Mouse (Mus musculus) kidney, postnatal 36 days (tissue): Measurements from ENCODE around the gene Drosha.
"Not testable (repeated sequence)": the region's sequence is repeated elsewhere in the genome, so short reads cannot be mapped to it uniquely, and the experiment has no call there.

ENCODE experiments used
- DNase-seq, 2 experiments: peaks; one replicate each; pipeline ENCODE4 v3.0.0; 2021 to 2022; ENCODE audit warnings: mixed read lengths in 2 of 2

The Drosha gene

DNA sequence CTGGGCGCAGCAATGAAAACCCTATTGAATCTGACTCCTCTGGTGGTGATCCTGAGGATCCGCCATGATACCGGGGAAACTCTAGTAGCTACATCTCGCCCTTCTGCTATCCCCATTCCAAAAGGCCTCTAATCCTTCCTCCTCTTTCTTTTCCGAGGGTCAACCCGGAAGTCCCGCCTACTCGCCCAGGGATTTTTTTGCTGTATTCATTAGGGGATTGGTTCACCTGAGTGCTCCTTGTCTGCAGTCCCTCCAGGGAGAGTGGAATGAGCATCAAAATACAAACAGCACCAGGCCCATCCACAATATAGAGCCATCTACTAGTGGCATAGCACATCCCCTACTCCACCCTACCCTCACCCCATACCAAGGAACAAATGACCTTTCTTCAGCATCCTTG is 62.6 kb downstream of the Drosha start:
- DNase-seq: no peak

DNA sequence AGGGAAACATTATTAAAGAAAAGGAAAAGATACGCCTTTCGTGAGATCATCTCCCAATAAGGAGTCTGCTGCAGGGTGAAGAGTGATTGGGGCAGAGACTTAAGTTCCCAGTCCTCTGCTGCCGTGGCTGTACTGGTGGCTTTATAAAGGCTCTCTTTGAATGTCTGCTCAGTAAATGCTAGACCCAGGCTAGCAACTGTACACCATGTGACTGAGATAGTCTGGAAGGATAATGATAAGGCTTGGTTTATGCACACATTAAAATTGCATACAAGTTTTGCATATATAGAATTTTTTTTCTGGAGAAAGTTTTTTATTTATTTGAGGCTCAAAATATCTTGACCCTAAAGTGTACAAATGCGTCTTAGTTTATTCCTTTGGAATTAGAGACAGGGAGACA is 63.7 kb downstream of the Drosha start:
- DNase-seq: no peak

DNA sequence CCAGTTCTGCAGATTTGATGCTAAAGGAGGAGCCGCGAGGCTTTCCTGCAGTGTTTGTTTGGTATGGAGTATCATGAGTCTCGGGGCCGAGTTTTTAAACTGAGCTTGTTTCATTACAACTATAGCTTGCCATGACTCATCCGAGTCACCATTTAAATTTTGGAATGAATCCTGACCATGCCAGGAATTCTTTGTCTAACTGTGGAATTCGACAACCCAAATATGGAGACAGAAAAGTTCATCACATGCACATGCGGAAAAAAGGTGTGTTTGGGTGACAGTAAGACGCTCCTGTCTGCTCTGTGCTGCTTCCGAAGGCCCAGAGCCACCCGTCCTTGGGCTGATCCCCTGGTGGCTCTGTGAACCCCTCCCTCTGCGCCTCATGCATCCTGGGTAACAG is 65.3 kb downstream of the Drosha start:
- no peak for DNase-seq

DNA sequence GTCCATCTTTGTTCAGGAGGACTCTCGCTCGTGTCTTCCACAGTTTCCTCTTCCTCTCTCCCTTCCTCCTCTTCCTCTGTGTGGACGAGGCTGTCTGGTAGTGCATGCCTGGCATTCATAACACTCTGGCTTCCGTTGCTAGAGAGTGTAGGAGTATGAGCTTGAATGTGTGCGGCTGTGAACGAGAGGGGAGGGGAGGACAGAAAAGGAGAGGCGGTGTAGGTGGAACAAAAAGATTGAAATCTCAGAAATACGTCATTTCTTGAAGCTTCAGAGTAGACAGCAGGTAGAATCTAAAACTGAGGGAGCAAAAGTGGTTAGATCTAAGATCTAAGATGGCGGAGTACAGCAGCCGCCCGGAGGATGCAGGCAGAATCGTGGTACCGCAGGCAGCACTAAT is 70.8 kb downstream of the Drosha start:
- no peak for DNase-seq

DNA sequence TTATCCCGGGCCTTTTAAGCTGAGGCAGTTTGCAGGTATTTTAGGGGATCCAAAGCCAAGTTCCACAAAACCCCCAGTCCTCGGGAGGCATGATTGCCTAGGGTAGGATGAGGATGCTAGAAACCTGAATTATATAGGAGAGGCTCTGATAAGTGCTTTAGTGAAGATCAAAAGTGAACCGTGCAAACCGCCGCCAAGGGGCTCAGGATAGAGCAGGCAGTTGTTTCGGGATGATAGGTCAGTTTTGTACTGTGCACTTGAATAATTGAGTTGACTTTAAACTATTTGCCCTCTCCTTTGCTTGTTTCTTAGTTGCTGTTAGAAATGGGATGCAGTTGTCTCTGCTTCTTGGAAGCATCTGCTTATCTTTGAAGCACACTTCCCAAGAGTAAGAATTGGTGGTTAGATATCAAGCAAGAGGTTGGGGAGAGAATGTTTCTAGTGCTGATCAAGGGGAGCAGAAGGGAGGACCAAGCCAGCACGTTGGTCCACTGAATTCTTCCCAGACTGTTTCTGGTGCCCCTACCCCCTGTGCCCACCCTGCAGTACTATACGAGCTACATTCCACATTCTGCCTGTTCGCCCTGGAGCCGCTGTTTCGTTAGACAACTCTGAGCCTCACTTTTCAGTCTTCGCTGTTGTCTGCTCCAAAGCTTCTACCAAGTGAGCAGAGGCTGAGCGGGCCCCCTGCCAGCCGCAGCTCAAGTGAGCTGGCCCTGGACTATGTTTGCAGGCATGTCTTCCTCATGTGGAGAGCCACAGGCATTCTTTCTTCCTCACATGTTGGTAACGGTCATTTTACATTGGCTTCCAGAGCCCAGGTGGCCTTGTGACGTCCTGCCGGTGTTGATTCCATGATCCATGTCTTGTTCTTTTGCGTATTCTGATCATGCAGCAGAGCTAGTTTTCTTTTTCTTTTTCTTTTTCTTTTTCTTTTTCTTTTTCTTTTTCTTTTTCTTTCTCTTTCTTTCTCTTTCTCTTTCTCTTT is 71.7 kb downstream of the Drosha start:
- no peak for DNase-seq

DNA sequence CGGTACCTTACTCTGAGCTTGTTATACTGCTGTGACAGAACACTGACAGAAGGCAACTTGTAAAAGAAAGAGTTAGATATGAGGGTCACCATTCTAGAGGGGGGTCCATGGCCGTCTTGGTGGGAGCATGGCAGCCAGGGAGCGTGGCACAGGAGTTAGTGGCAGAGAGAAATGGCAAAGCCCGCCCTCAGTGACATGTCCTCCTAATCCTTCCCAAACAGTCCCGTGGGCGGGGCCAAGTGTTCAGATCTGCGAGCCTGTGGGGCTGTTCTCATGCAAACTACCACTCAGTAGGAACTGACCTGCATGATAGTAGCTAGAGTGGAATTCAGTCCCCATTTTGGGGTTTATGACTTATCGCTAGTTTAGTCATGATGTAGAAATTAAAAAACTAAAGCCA is 73.2 kb downstream of the Drosha start:
- no peak for DNase-seq

DNA sequence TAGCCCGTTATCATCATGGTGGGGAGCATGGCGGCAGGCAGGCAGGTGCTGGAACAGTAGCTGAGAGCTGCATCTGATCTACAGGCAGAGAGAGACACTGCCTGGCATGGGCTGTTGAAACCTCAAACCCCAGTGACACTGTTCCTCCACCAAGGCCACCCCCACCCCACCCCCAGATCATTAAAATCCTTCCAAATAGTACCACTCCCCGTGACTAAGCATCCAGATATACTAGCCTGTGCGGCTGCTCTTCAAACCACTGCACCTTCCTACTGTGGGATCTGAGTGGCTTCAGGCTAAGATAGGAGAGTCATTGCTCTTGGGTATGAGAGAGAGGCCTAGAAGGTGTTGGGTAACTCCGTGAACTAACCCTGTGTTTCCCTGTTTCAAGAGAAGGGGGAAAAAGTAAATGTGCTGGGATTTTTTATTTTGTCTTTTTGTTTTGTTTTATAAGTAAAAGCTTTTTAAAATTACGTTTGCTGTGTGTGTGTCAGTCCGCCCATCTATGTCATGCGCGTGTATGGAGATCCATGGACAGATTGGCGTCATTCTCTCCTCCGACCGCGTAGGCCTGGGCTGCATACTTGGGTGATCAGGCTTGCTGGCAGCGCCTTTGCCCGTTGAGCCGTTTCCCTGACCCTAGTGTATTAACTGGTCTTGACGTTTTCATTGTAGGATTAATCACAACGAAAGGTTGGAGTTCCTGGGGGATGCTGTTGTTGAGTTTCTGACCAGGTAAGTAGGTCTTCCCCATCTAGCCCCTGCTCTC is 76.0 kb downstream of the Drosha start:
- DNase-seq: no peak

DNA sequence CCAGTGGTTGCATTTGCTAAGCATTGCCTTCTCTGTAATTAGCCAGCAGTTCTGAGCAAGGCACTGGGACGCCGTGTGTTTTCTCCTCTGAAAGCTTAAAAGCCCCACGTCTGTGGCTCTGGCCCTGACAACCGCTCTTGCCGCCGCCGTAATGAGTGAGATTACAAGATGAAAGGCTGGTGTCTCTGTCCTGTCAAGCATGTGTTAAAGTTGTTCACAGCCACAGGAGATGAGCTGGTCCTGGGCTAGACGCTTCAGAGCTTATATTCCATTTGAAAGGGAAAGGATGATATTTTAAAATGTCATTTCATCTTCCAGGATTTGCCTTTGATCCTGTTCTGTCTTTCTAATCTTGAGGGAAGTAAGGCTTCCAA is 76.6 kb downstream of the Drosha start:
- DNase-seq: no peak

DNA sequence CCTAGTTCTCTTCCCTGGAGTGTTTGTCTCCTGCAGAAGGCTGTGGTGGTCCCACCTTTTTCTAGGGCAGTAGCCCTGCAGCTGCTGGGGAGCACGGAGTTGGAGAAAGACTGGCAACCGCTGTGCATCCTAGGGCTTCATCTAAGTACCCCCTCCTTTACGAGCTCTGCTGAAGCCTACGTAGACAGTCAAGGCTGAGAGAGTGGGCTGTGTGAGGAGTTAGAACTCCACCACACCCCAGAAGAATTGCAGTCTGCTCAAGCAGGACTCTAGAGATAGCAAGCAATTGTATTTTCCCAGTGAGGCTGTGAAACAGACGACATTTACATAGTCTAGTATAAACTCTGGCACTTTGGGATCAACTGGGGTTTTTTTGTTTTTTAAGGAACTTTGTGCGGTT is 79.8 kb downstream of the Drosha start:
- DNase-seq: no peak

DNA sequence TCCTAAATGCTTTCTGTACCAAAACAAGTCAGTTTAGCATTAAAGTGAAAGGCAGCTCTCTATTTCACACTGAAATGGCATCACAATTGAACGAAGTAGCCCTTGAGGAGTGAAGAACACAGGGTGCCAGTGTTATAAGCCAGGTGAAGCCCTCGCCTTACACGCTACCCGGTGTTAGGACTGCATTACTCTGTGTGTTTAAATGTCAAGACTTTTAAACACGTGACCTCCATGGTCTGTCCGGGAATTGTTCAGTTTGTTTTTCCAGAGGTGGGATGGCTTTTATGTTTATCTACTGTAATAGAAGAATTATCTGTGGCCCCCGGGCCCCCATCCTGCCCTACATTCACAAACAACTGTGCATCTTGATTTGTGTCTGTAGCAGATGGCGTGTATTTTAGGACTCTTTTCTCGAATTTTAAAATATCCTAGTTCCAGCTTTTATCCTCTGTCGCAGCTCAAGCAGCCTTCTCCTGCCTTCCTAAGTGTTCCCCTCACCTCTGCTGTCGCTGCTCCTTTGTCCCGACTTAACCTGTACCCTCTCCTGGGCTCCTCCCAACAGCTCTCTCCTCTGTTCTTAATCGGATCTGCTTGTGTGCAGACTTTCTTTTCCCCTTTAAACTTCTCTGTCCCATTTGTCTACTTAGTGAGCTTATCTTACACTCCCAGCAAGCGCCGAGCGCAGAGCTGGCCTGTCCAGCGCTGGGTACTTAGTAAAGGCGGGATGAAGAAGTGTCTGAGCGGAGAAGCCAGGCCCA is 83.5 kb downstream of the Drosha start:
- no peak for DNase-seq

DNA sequence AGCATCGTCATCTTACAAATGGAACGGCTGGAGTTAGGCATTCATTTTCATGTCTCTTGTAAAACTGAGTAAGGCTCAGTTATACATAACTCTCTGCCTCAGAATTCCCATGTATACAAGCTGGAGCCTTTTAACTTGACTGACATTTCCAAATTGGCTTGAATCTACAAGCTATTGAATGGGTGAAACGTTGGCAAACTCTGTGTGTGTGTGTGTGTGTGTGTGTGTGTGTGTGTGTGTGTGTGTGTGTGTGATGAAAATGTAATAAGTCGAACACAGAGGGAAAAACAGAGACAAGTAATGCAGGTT is 84.1 kb downstream of the Drosha start:
- no peak for DNase-seq

DNA sequence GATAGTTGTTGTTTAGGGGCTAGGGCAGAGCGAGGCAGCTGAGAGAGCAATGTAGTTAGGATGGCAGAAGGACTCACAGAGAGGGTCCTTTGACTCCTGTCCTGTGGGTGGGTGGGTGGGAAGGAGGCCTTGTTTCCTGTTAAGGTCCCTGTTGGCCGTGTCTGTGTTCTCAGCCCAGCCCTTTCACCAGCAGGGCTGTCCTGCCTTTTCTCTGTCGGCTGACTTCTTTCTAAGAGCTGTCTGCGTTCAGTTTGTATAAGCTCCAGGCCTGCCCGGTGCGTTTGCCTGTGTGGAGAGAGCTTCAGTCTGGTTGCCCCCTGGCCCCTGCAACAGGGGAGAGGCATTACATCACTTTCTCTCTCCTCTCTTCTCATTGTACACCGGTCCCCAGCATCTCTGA is 84.6 kb downstream of the Drosha start:
- no peak for DNase-seq

DNA sequence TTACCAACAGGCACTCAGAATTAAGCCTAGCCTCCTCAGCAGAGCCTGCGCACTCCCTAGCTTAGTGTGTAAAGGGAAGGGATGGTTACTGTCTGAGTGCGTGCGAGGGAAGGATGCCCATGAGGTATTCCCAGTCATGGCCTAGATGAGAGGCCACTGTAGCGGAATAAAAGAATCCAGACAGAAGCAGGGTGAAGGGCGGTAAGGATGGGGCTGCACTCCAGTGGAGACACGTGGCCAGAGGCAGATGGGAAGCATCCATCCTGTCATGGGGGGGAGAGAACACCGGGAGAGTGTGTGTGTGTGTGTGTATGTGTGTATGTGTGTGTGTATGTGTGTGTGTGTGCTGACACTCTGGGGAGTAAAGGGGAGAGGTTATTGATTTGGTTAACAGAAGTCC is 86.5 kb downstream of the Drosha start:
- DNase-seq: no peak

DNA sequence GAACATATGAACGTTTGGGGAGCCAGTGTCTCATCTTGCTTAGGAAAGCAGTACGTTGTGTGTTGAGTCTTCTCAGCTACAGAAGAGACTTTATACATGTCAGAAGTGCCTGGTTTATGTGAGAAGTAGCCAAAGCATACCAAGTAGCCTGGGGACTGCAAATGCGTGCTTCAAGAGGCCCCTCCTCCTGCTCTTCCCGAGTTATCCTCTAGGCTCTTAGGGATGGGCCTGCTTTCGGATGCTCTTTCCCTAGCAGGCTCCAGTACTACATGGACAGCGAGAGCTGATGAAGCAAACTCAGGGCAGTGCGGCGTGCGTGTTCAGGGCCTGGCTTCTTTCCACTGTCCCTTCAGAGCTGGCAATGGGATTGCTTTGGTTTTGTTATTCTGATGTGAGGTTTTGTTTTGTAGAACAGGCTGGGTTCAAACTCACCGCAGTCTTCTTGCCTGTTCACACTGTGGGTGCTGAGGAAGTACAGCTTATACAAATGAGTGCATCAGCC is 91.8 kb downstream of the Drosha start:
- no peak for DNase-seq

DNA sequence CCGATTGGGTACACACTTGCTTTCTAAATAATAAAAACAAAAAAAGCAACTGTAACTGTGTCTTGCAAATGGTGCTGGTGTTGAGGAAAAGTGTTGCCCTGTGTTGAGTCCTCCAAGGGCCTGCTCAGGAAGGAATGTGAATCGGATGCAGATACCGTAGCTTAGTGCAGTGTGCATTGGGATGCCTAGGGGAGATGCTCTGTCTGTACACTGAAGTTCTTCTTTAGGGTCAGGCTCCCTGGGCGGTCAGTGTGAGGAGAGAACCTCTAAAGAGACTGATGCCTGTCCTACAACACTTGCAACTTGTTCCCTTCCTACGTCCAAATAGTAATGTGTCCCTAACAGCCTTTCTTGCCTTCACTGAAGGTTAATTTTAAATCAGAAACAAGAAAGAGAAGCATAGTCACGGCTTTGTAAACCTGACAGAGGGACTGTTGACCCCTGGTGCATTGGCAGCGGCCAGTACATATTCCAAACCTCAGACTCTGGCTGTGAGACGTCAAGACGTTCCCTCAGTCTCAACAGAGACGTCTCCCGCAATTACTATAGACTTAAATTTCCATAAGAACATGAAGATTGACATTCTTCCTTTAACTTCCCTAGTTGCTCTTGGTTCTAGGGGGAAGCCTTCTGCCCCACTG is 94.8 kb downstream of the Drosha start:
- peak; percentile 27 to 32 for DNase-seq

DNA sequence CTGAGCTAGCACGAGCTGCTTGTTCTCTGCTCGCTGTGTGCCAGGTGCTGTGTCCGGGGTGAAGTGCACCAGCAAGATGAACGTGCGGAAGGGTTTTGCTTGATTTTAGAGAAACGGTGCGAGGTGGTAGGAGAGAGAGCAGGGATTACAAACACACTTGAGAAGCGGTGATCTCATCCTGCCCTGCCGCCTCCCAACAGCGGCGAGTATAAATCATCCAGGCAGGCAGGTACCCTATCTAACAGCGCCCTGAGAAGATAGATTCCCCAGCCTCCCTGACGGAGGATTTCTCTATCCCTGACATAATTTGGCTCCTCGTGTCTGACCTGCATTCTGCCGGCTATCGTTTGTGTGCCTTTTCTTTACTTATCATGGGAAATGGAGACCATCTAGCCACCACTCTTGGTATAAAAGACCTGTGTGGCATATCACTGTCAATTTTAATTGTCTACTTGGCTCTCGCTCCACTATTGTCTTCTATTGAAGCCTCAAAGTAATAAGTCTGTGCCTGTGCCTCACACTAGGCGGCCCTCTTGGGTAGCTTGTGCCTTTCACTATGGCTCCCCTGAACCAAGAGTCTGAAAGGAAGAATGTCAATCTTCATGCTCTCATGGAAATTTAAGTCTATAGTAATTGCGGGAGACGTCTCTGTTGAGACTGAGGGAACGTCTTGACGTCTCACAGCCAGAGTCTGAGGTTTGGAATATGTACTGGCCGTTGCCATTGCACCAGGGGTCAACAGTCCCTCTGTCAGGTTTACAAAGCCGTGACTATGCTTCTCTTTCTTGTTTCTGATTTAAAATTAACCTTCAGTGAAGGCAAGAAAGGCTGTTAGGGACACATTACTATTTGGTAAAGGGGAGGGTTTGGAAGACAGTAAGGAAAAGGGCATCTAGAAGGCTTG is 95.6 kb downstream of the Drosha start:
- DNase-seq: peak; percentile 23 to 29

DNA sequence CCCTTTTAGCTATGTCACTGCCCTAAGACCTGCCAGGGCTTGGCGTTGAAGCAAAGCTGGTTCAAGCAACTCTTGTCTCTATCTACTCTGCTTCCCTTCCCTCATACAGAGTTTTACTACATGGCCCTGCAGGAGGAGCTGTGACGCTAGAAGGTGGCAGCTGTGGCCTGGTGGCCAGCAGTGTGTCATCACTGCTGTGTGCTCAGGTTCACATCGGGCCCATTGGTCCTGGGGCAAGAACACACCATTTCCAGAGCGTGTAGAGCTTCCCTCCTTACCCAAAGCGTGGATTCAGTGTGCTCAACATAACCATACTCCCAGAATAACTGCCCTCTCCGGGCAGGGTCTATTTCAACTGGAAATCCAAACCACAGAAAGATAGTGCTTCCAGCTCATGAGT is 97.3 kb downstream of the Drosha start:
- DNase-seq: no peak

DNA sequence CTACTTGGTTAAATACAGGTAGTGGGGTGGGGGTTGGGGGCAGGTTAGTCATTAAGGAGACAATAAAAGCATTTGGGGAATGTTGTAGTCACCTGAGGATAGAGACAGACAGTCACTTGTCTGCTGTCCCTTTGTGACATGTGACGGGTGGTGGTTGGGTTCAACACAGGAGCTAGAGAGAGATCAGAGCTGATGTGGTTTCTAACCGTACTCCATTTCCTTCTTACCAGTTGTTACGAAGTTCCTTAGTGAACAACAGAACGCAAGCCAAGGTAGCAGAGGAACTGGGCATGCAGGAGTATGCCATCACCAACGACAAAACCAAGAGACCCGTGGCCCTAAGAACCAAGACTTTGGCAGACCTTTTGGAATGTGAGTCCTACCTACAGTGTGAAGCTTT is 99.2 kb downstream of the Drosha start:
- DNase-seq: no peak

DNA sequence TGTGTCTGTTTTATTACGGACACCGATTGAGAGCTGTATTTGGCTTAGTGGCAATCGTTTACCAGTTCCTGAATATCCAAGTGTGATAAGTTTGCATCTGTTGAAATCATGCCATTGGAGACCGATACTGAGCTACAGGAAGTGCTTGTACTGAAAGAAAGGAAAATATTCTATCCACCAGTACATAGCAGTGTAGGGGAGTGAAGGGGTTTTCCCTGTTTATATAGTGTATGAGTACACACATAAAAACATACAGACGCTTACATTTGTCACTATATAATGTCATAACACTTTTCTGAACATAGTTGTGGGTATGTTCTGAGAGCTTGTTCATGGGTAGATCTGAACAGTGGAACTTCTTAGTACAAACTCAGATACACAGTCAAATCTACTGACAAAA is 106.9 kb downstream of the Drosha start:
- DNase-seq: no peak

DNA sequence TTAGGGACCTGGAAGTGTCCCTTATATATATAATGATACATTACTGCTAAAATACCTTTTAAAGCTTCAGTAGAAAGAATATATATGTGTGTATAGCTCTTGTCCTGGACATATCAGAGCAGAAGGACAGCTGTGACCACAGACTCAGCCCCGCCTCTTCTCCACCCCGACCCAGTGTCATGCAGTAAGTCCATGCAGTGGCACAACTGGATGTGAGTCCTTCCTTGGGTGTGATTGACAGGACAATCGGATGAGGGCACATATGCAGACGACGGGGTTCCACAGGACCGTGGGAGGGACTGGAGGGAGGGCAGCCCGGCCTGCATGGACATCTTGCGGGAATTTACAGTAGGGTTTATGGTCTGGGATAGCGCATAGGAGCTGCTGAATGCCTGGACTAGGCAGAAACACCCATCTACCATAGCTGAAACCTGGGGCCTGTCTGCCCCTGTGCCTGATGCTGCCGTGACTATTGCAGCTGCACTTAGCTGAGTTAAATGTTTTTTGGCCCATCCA is 111.7 kb downstream of the Drosha start:
- DNase-seq: no peak

DNA sequence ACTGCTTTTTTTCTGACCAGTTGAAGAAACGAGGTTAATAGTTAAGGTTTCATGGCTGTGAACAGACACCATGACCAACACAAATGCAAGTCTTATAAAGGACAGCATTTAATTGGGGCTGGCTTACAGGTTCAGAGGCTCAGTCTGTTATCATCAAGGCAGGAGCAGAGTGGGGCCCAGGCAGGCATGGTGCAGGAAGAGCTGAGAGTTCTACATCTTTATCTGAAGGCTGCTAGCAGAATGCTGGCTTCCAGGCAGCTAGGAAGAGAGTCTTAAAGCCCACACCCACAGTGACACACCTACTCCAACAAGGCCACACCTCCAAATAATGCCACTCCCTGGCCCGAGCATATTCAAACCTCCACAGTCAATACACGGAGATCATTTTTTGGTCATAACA is 112.7 kb downstream of the Drosha start:
- not testable (repeated sequence) for DNase-seq

DNA sequence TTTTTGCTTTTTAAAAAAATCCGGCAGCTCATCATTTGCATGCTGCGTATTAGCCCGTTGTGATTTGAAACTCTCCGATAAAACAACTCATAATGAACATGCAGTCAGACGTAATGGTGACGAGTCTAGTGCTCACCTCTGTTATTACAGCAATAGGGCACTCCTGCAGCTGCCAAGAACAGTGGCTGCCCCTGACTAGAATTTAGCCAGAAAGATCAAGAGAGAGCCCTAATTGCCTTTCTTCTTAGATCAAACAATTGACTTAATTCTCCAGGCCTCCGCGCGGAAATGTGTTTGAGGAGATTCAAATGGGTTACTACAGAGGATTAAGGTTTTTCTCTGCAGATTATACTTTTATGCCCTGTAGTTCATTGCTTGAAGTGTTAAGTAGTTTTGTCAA is 116.5 kb downstream of the Drosha start:
- no peak for DNase-seq
